In the genomic region with DNA sequence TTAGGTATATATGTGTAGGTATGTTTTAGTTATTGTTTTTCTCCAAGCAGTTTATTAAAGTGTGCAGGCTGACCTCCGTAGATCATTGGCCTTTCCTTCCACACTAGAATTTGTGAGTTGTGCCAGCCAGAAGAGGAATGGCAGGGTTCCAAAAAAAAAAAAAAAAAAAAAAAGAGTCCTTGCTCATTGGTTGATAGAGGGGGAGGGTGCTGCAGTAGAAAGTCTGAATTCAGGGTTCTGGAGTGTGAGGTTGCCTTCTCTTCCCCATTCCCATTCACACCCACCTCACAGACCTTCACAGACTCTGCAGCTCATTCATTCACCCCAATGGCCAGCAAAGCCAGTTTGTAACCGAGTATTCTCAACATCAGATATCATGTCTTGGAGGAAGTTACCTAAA, we compare ENCODE assay signal across 28 mouse cellular contexts. TPM values are rescaled to one million over a fixed set of nuclear protein-coding genes. Genes with fewer than 3 reads are reported as not detected.
DNase-seq lines count a peak whose midpoint lies in the region; ATAC-seq and TF ChIP-seq lines count a peak whose summit lies in the region.
"Had no signal": no experiment of that assay in that cellular context is flagged by ENCODE, and none has a peak within 500 bp of the region (broad histone marks: within the 10 kb centered on the region; RNA-seq: fewer than 3 reads in every experiment).

No protein-coding gene starts in this region.

- H3K4me2 ChIP-seq in hindbrain, postnatal 0 days (ENCODE audit: low read depth, low read length): no peak overlapping the region
- no peak overlapping the region for H3K4me2 ChIP-seq in hindbrain, embryonic 12.5 days (replicated peaks)
- H3K4me2 ChIP-seq: embryonic facial prominence, embryonic 12.5 days; forebrain, embryonic 12.5 days; hindbrain, embryonic 15.5 days; limb, embryonic 15.5 days; lung, embryonic 15.5 days; neural tube, embryonic 12.5 days had no signal

- H3K27ac ChIP-seq in hindbrain, postnatal 0 days: 0 out of 2 replicates have a peak overlapping the region, but pooled peaks have one; percentile 41
- no peak overlapping the region for H3K27ac ChIP-seq in hindbrain, embryonic 12.5 days
- peak overlapping the region; percentile 72 for H3K27ac ChIP-seq in layer of hippocampus, adult 2 months
- H3K27ac ChIP-seq: embryonic facial prominence, embryonic 12.5 days; forebrain, embryonic 12.5 days; heart, adult 2 months; hindbrain, embryonic 15.5 days; kidney, postnatal 0 days; limb, embryonic 15.5 days; lung, embryonic 15.5 days; neural tube, embryonic 12.5 days had no signal

- TF ChIP-seq CTCF in hindbrain, postnatal 0 days (IDR thresholded peaks at IDR 0.05; ENCODE audit: low read depth): no peak
- no peak for TF ChIP-seq CTCF in layer of hippocampus, adult 2 months (conservative IDR thresholded peaks at IDR 0.05)

- H3K9me3 ChIP-seq in hindbrain, postnatal 0 days (ENCODE audit: low read length): no peaks in the 10 kb centered on the region
- H3K9me3 ChIP-seq in hindbrain, embryonic 12.5 days (replicated peaks): no peaks in the 10 kb centered on the region
- H3K9me3 ChIP-seq: embryonic facial prominence, embryonic 12.5 days; forebrain, embryonic 12.5 days; hindbrain, embryonic 15.5 days; limb, embryonic 15.5 days; lung, embryonic 15.5 days; megakaryocyte, embryonic 14.5 days; neural tube, embryonic 12.5 days had no signal

- peak; percentile 67; the same call in 1 of the 2 replicates for ATAC-seq in hindbrain, postnatal 0 days
- no peak for ATAC-seq in hindbrain, embryonic 12.5 days (ENCODE audit: low FRiP score)
- ATAC-seq in activated CD4-positive, CD25-positive, alpha-beta regulatory T cell, adult 4 months: no peak
- ATAC-seq: Patski had no signal

- no peak overlapping the region for H3K9ac ChIP-seq in hindbrain, postnatal 0 days (replicated peaks; ENCODE audit: low read length)
- no peak overlapping the region for H3K9ac ChIP-seq in hindbrain, embryonic 12.5 days
- H3K9ac ChIP-seq: embryonic facial prominence, embryonic 12.5 days; forebrain, embryonic 12.5 days; hindbrain, embryonic 15.5 days; limb, embryonic 15.5 days; lung, embryonic 15.5 days; neural tube, embryonic 12.5 days had no signal

- no peaks in the 10 kb centered on the region for H3K4me1 ChIP-seq in hindbrain, postnatal 0 days (ENCODE audit: insufficient read depth, low read length)
- H3K4me1 ChIP-seq in hindbrain, embryonic 12.5 days: no peaks in the 10 kb centered on the region
- H3K4me1 ChIP-seq: embryonic facial prominence, embryonic 12.5 days; forebrain, embryonic 12.5 days; hindbrain, embryonic 15.5 days; limb, embryonic 15.5 days; lung, embryonic 15.5 days; megakaryocyte, embryonic 14.5 days; neural tube, embryonic 12.5 days had no signal

- no peaks in the 10 kb centered on the region for H3K27me3 ChIP-seq in hindbrain, postnatal 0 days (ENCODE audit: insufficient read depth, low read length)
- H3K27me3 ChIP-seq in hindbrain, embryonic 12.5 days: no peaks in the 10 kb centered on the region
- H3K27me3 ChIP-seq: embryonic facial prominence, embryonic 12.5 days; forebrain, embryonic 12.5 days; hindbrain, embryonic 15.5 days; limb, embryonic 15.5 days; lung, embryonic 15.5 days; neural tube, embryonic 12.5 days; Patski had no signal

- WGBS in hindbrain, postnatal 0 days: 73% methylated on average over 2 of the region's 2 CpGs
- 90% methylated on average over 2 of the region's 2 CpGs for WGBS in hindbrain, embryonic 12.5 days

- H3K4me3 ChIP-seq in hindbrain, postnatal 0 days (ENCODE audit: low read length): no peak overlapping the region
- no peak overlapping the region for H3K4me3 ChIP-seq in hindbrain, embryonic 12.5 days
- H3K4me3 ChIP-seq in layer of hippocampus, adult 2 months: peak overlapping the region; percentile 1; the same call in 1 of the 2 replicates
- H3K4me3 ChIP-seq: embryonic facial prominence, embryonic 12.5 days; forebrain, embryonic 12.5 days; heart, adult 2 months; hindbrain, embryonic 15.5 days; limb, embryonic 15.5 days; lung, embryonic 15.5 days; megakaryocyte, embryonic 14.5 days; neural tube, embryonic 12.5 days had no signal

- no peaks in the 10 kb centered on the region for H3K36me3 ChIP-seq in hindbrain, postnatal 0 days (ENCODE audit: insufficient read depth, low read length)
- no peaks in the 10 kb centered on the region for H3K36me3 ChIP-seq in hindbrain, embryonic 12.5 days
- H3K36me3 ChIP-seq: embryonic facial prominence, embryonic 12.5 days; forebrain, embryonic 12.5 days; hindbrain, embryonic 15.5 days; lung, embryonic 15.5 days; neural tube, embryonic 12.5 days had no signal

- no peak for DNase-seq in hindbrain, postnatal 0 days (ENCODE audit: low spot score)
- DNase-seq in layer of hippocampus, adult 2 months (ENCODE audit: low spot score in 2 of 2): no peak
- DNase-seq in layer of hippocampus, postnatal 36 days: no peak
- peak; percentile 18 for DNase-seq in thymus, postnatal 14 days
- DNase-seq in thymus, postnatal 10 days (ENCODE audit: low spot score in 2 of 2): no peak
- DNase-seq in kidney, postnatal 36 days: peak; percentile 63 to 76
- DNase-seq: adrenal gland, postnatal 10 days; cerebellum, adult 18-20 months; cerebellum, postnatal 14 days; gastrocnemius, postnatal 36 days; heart, adult 2 months; heart, postnatal 36 days; left cerebral cortex, postnatal 4 days; lung, postnatal 36 days; midbrain, embryonic 14.5 days; right cerebral cortex, postnatal 25 days; spleen, adult 18-20 months had no signal

RNA-seq across cellular contexts. Expression of a gene that starts 24.1 kb away (rescaled TPM):
- total RNA-seq in hindbrain, postnatal 0 days (2014; rRNA removed): 6.5 and 7.1 TPM in 2 replicates
- 2.0 and 2.7 TPM in 2 replicates for polyA plus RNA-seq in hindbrain, postnatal 0 days (2015; fragmentation: Nextera tagmentation; extraction: Ambion mirVana)
- 5.7 and 12.4 TPM in 2 replicates for polyA plus RNA-seq in hindbrain, embryonic 12.5 days (2016; fragmentation: Nextera tagmentation; extraction: Ambion mirVana)
- total RNA-seq in layer of hippocampus, adult 2 months (2021): 10 to 100 TPM; 14.7 to 15.1 TPM
- total RNA-seq in layer of hippocampus, postnatal 36 days (2021): 10 to 100 TPM; 11.0 to 12.1 TPM
- under 1 TPM; 0.20 to 0.71 TPM for polyA plus RNA-seq in activated CD4-positive, CD25-positive, alpha-beta regulatory T cell, adult 4 months (2017; shearing (Covaris generic))

Comparison
In these comparisons a context has a peak if more than half of its experiments do, and no peak if none do; other contexts are left out.
1. DNase-seq: peak in thymus, postnatal 14 days (single experiment) and kidney, postnatal 36 days (2 of 2); none in hindbrain, postnatal 0 days (single experiment), layer of hippocampus, adult 2 months (0 of 2), layer of hippocampus, postnatal 36 days (0 of 2) and thymus, postnatal 10 days (0 of 2).